Comparison of ENCODE assay signal across 8 mouse cellular contexts in the genomic region with DNA sequence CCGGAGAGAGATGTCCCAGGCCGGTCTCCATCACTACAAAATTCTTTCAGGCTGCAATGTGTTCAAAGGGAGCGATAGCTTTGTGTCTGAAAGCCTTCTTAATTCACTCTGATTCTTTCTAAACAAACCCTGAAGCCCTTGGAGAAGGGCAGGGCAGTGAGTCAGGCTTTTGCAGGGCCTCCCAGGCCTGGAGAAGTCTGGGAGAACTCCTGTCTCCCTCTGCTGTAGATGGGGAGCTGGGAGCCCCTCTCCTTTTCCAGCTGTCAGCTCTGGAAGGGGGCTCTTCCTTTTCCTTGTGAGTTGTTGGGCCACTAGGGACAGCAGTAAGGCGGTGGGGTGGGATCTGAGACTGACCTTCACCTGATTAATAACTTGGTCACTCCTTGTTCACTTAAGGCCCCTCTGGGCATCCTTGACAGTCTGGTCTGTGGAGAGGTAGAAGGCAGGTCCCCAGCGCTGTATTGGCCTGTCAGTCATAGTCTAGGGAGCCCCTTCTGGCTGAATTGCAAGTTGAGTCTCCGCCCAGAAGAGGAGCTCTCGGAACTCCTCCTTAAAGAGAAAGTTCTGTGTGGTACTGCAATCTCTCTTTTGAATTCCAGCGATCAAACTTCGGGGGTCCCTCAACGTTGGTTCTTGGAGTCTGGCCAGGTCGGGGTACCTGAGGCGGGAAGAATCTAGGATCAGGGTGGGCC. TPM values are rescaled to one million over a fixed set of nuclear protein-coding genes. Genes with fewer than 3 reads are reported as not detected.
A peak's percentile ranks its signal among the peaks of the same experiment; 100 is the strongest.
DNase-seq lines count a peak whose midpoint lies in the region; ATAC-seq and TF ChIP-seq lines count a peak whose summit lies in the region.

No protein-coding gene starts in this region.

- H3K36me3 ChIP-seq in hindbrain, embryonic 12.5 days: no peaks in the 10 kb centered on the region
- H3K36me3 ChIP-seq in liver, embryonic 13.5 days: no peaks in the 10 kb centered on the region

- H3K27ac ChIP-seq in hindbrain, embryonic 12.5 days: peak overlapping the region; percentile 66
- H3K27ac ChIP-seq in liver, embryonic 13.5 days: no peak overlapping the region; the same call in 1 of the 2 replicates

- peak overlapping the region; percentile 74 for H3K9ac ChIP-seq in hindbrain, embryonic 12.5 days
- H3K9ac ChIP-seq in liver, embryonic 13.5 days: no peak overlapping the region

- TF ChIP-seq CTCF in lung, adult 2 months (IDR thresholded peaks at IDR 0.05; ENCODE audit: insufficient read depth, low read length): no peak

- no peaks in the 10 kb centered on the region for H3K9me3 ChIP-seq in hindbrain, embryonic 12.5 days (replicated peaks)
- H3K9me3 ChIP-seq in liver, embryonic 13.5 days (replicated peaks): no peaks in the 10 kb centered on the region

- DNase-seq in lung, adult 2 months: peak; percentile 60
- DNase-seq in lung, postnatal 4 days: no peak
- DNase-seq in embryo, embryonic 11.5 days (ENCODE audit: low read depth, low spot score): peak; percentile 55
- no peak for DNase-seq in liver, embryonic 13.5 days
- DNase-seq in retina, postnatal 1 day: peak; percentile 84
- DNase-seq in right cerebral cortex, postnatal 14 days: no peak
- DNase-seq in layer of hippocampus, adult 9-11 months: no peak

- peaks cover 5% of the 10 kb centered on the region; the same call in 1 of the 2 replicates for H3K4me1 ChIP-seq in lung, adult 2 months (ENCODE audit: control insufficient read depth, insufficient read depth, low read length)
- H3K4me1 ChIP-seq in hindbrain, embryonic 12.5 days: peaks cover 45% of the 10 kb centered on the region
- peaks cover 2% of the 10 kb centered on the region; the same call in 1 of the 2 replicates for H3K4me1 ChIP-seq in liver, embryonic 13.5 days (replicated peaks)

- ATAC-seq in hindbrain, embryonic 12.5 days (ENCODE audit: low FRiP score): peak; percentile 79
- peak; percentile 60; the same call in 1 of the 2 replicates for ATAC-seq in liver, embryonic 13.5 days (ENCODE audit: low read depth)

- H3K4me2 ChIP-seq in hindbrain, embryonic 12.5 days (replicated peaks): peak overlapping the region; percentile 92
- H3K4me2 ChIP-seq in liver, embryonic 13.5 days: peak overlapping the region; percentile 59

- TF ChIP-seq POLR2A in lung, adult 2 months (IDR thresholded peaks at IDR 0.05; ENCODE audit: borderline replicate concordance, extremely low read depth, low read depth, low read length): no peak

- H3K4me3 ChIP-seq in lung, adult 2 months (replicated peaks; ENCODE audit: extremely low read depth, low read depth, low read length): peak overlapping the region; percentile 73
- peak overlapping the region; percentile 61 for H3K4me3 ChIP-seq in hindbrain, embryonic 12.5 days
- peak overlapping the region; percentile 55 for H3K4me3 ChIP-seq in liver, embryonic 13.5 days (replicated peaks)

- 12% methylated on average over 12 of the region's 12 CpGs for WGBS in lung, adult 2 months
- 6% methylated on average over 12 of the region's 12 CpGs for WGBS in hindbrain, embryonic 12.5 days
- WGBS in liver, embryonic 13.5 days (ENCODE audit: insufficient replicate concordance): 15% methylated on average over 12 of the region's 12 CpGs

- H3K27me3 ChIP-seq in hindbrain, embryonic 12.5 days: peaks cover 26% of the 10 kb centered on the region
- peaks cover 76% of the 10 kb centered on the region for H3K27me3 ChIP-seq in liver, embryonic 13.5 days

RNA-seq across cellular contexts. Expression of gene Col5a1, which starts 0.6 kb away (rescaled TPM):
- polyA plus RNA-seq in lung, adult 2 months (2012; rRNA removed): 18.5 and 18.8 TPM in 2 replicates
- polyA plus RNA-seq in hindbrain, embryonic 12.5 days (2016; fragmentation: Nextera tagmentation; extraction: Ambion mirVana): 45.9 and 55.2 TPM in 2 replicates
- 11.1 and 11.9 TPM in 2 replicates for polyA plus RNA-seq in liver, embryonic 13.5 days (2015; fragmentation: Nextera tagmentation; extraction: Ambion mirVana)

Comparison
In these comparisons a context has a peak if more than half of its experiments do, and no peak if none do; other contexts are left out.
1. DNase-seq: peak in lung, adult 2 months (single experiment), embryo, embryonic 11.5 days (single experiment) and retina, postnatal 1 day (single experiment); none in lung, postnatal 4 days (0 of 2), liver, embryonic 13.5 days (single experiment), right cerebral cortex, postnatal 14 days (single experiment) and layer of hippocampus, adult 9-11 months (single experiment).
2. Peak in every context shown above with its lines, with median percentiles within 50 percentile points of each other: H3K4me3 ChIP-seq.